Mouse (Mus musculus) lung, embryonic 14.5 days (tissue): ENCODE measurements at regions not wholly inside any gene's neighbourhood (a gene's known extent, or its start where the extent isn't known, plus 50 kb on each side); places are given as distances from the start of the nearest gene placed in this dataset.
A peak's percentile ranks its signal among the peaks of the same experiment; 100 is the strongest.

Source experiments
- ATAC-seq: fragments of 200-750 bp; cut with Nextera tagmentation; 2 replicates; pipeline ENCODE4 v1.8.0; 2017; ENCODE audit warnings: mild to moderate bottlenecking, moderate TSS enrichment, moderate library complexity; ENCODE audit not compliant: insufficient read depth
- DNase-seq: peaks from one replicate; pipeline ENCODE4 v3.0.0-alpha.2; 2015
- H3K27ac ChIP-seq: fragments of 300-500 bp; sonication (generic); 2 replicates; pipeline ENCODE4 v1.5.1; 2014; ENCODE audit warnings: low read depth, mild to moderate bottlenecking, moderate library complexity
- H3K27me3 ChIP-seq: fragments of 300-500 bp; sonication (generic); 2 replicates; pipeline ENCODE4 v1.6.1; 2014; ENCODE audit warnings: low read length, control low read depth; ENCODE audit not compliant: insufficient read depth
- H3K36me3 ChIP-seq: fragments of 300-500 bp; sonication (generic); 2 replicates; pipeline ENCODE4 v1.6.1; 2014; ENCODE audit warnings: control low read depth; ENCODE audit not compliant: insufficient read depth
- H3K4me1 ChIP-seq: fragments of 300-500 bp; sonication (generic); 2 replicates; pipeline ENCODE4 v1.6.1; 2014; ENCODE audit warnings: antibody characterized with exemption, control low read depth; ENCODE audit not compliant: insufficient read depth
- H3K4me2 ChIP-seq: fragments of 300-500 bp; sonication (generic); 2 replicates; pipeline ENCODE4 v1.6.1; 2014; ENCODE audit warnings: mild to moderate bottlenecking
- H3K4me3 ChIP-seq: fragments of 300-500 bp; sonication (generic); 2 replicates; pipeline ENCODE4 v1.5.1; 2014; ENCODE audit warnings: low read depth, low read length
- H3K9ac ChIP-seq: fragments of 300-500 bp; sonication (generic); 2 replicates; pipeline ENCODE4 v1.6.1; 2014
- H3K9me3 ChIP-seq: fragments of 300-500 bp; sonication (generic); 2 replicates; pipeline ENCODE4 v1.6.1; 2016; ENCODE audit warnings: low read depth, low read length, control low read depth
- CTCF ChIP-seq: IDR thresholded peaks from 2 replicates; pipeline ENCODE4 v1.5.1; 2016; ENCODE audit warnings: antibody characterized with exemption, low read depth
- WGBS: fragments of 180-500 bp; shearing (Covaris S2); extraction: QIAGEN DNeasy Blood & Tissue Kit; methylation state at CpG from one replicate; pipeline ENCODE4 v1.1.7; 2014; 5-methylcytosine and 5-hydroxymethylcytosine counted together

DNA sequence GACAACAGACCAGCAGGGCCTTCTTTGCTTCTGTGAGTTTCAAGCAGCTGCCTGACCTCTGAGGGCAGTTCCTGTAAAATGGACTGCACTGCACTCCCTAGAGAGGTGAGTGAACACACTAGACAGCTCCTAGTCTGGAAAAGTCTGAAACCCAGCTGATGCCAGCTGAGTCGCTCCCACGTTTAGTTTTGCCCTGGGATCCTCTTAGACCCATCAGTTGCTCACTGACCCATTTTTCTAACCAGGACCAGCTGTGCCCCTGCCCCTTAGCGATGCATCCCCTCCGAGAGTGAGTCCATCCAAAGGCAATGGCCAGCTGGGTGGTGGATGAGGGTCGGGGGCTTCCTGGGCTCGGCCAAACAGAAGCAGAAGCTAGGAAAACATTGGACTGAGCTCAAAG, 62.2 kb upstream of the Top1 start:
- 62% methylated on average over 6 of the region's 6 CpGs for WGBS
- TF ChIP-seq CTCF, result no peak
- H3K4me3 ChIP-seq, result no peak overlapping the region
- no peaks in the 10 kb centered on the region for H3K9me3 ChIP-seq
- no peak for ATAC-seq
- peaks cover 30% of the 10 kb centered on the region for H3K27me3 ChIP-seq
- no peaks in the 10 kb centered on the region for H3K36me3 ChIP-seq
- no peak for DNase-seq
- no peak overlapping the region for H3K4me2 ChIP-seq
- no peak overlapping the region for H3K27ac ChIP-seq
- H3K9ac ChIP-seq, result no peak overlapping the region
- no peaks in the 10 kb centered on the region for H3K4me1 ChIP-seq

DNA sequence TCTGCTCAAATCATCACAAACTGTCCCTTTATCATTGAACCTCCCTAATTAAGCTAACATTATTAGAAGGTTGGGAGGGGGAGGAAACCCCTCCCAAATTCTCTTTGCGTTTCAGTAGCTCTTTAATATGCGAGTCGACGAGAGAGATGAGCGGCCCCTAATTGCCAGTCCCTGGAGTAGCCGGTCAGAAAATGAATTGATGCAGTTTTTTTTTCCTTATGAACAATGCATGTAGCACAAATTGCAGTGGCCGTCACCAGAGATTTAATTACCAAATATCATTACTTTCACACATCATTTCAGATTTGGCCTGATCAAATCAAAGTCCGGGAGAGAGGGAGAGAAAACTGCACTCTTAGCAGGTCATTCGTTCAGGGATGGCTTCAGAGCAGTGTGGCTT, 61.1 kb upstream of the Top1 start:
- ATAC-seq, result no peak
- no peak for TF ChIP-seq CTCF
- WGBS, result 45% methylated on average over 9 of the region's 9 CpGs

DNA sequence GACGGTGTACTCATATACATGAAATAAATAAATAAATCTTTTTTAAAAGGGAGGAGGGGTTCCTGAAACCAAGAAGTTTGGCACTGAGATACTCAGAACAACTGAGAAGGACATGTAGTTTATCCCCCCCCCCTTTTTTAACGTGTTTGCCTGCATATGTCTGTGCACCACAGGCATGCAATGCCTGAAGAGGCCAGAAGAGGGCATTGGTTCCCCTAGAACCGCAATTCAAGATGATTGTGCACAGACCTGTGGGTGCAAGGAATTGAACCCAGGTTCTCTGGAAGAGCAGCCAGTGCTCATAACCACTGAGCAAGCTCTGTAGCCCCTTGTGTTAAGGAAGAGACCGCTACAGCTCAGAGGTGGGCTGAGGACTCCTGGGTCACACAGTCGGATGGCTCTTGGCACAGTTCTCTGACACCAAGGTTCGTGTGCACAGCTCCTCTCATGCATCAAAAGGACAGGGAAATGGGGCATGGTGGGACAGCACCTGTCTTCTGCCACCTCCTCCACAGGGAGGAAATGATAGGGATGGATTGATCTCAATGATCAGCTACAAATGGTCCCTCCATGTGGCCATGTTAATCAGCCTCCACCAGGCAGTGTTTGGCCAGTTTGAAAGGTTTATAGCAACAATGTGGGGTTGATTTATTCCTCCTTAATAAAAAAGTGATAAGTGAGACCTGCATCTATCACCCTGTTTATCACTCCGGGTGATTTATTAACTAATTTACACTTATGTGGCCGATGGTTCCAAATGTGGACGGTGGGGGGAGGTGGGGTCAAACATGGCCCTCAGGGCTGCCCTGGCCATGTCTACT, 58.5 kb upstream of the Top1 start:
- peak; percentile 37 for TF ChIP-seq CTCF
- H3K9me3 ChIP-seq, result no peaks in the 10 kb centered on the region
- DNase-seq, result no peak
- no peak for ATAC-seq
- H3K27me3 ChIP-seq, result no peaks in the 10 kb centered on the region
- no peaks in the 10 kb centered on the region for H3K4me1 ChIP-seq
- no peaks in the 10 kb centered on the region for H3K36me3 ChIP-seq
- no peak overlapping the region for H3K4me3 ChIP-seq
- 69% methylated on average over 9 of the region's 9 CpGs for WGBS
- no peak overlapping the region for H3K27ac ChIP-seq
- H3K9ac ChIP-seq, result no peak overlapping the region
- no peak overlapping the region for H3K4me2 ChIP-seq

More for the DNA sequence above, 61.1 kb upstream of the Top1 start:
- H3K27ac ChIP-seq, result no peak overlapping the region
- no peaks in the 10 kb centered on the region for H3K9me3 ChIP-seq
- H3K4me1 ChIP-seq, result no peaks in the 10 kb centered on the region
- no peak overlapping the region for H3K4me3 ChIP-seq
- H3K4me2 ChIP-seq, result no peak overlapping the region
- no peak overlapping the region for H3K9ac ChIP-seq
- H3K36me3 ChIP-seq, result no peaks in the 10 kb centered on the region
- no peak for DNase-seq
- peaks cover 20% of the 10 kb centered on the region for H3K27me3 ChIP-seq

DNA sequence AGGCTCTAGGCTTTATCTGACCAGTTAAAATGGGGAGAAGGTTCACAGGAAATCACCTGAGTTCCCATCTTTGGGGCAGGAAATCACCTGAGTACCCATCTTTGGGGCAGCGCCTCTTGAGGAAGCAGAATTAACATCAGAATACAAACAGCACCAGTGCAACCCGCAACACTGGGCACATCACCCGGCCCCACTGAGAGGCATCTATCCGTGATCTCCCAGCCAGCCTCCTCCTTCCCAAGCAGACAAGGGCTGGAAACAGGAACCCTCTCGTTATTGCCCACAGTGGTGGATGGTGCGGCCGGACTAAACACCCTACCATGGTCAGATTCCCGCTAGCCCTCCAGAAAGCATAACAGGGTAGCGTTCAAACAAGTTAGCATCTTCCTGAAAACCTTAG, 57.3 kb upstream of the Top1 start:
- no peak for DNase-seq
- H3K9ac ChIP-seq, result no peak overlapping the region
- no peaks in the 10 kb centered on the region for H3K36me3 ChIP-seq
- H3K9me3 ChIP-seq, result no peaks in the 10 kb centered on the region
- H3K4me3 ChIP-seq, result no peak overlapping the region
- no peaks in the 10 kb centered on the region for H3K27me3 ChIP-seq
- no peaks in the 10 kb centered on the region for H3K4me1 ChIP-seq
- 84% methylated on average over 9 of the region's 9 CpGs for WGBS
- no peak overlapping the region for H3K4me2 ChIP-seq
- ATAC-seq, result no peak
- no peak for TF ChIP-seq CTCF
- no peak overlapping the region for H3K27ac ChIP-seq

DNA sequence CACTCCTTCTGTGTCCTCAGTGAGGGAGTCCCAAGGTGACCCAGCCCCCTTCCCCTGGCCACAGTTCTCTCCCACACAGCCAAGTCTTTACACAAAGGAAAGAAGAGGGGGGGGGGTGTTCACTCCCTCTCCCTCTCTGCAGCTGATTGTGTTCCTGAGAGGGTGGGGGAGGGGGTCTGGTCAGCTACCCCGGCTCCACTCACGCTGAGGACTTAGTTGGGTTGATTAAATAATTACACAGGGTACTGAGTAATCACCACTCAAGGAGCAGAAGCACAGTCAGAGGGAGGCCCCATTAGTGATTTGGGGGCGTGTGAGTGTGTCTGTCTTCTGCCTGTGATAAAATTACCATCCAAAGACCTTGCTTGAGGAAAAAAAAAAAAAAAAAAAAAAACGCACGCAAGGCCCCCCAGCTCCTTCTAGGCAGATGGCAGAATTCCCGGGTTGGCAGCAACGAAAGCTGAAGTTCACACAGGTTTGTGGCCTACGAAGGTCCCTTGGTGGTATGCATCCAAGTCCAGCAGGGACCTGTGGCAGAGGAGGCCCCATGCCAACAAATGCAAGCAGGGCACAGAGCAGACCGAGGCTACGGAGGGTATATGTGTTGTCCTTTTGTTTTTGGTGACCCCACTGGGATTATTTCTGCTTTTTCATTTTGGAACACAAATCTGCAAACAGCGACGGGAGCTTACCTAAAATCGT, 55.3 kb upstream of the Top1 start:
- ATAC-seq, result peak; percentile 71
- no peaks in the 10 kb centered on the region for H3K4me1 ChIP-seq
- no peak for TF ChIP-seq CTCF
- no peaks in the 10 kb centered on the region for H3K27me3 ChIP-seq
- peak; percentile 37 for DNase-seq
- no peak overlapping the region for H3K27ac ChIP-seq
- H3K4me2 ChIP-seq, result peak overlapping the region; percentile 29; the same call in 1 of the 2 replicates
- no peaks in the 10 kb centered on the region for H3K36me3 ChIP-seq
- no peak overlapping the region for H3K4me3 ChIP-seq
- no peak overlapping the region for H3K9ac ChIP-seq
- 30% methylated on average over 13 of the region's 13 CpGs for WGBS
- H3K9me3 ChIP-seq, result no peaks in the 10 kb centered on the region

DNA sequence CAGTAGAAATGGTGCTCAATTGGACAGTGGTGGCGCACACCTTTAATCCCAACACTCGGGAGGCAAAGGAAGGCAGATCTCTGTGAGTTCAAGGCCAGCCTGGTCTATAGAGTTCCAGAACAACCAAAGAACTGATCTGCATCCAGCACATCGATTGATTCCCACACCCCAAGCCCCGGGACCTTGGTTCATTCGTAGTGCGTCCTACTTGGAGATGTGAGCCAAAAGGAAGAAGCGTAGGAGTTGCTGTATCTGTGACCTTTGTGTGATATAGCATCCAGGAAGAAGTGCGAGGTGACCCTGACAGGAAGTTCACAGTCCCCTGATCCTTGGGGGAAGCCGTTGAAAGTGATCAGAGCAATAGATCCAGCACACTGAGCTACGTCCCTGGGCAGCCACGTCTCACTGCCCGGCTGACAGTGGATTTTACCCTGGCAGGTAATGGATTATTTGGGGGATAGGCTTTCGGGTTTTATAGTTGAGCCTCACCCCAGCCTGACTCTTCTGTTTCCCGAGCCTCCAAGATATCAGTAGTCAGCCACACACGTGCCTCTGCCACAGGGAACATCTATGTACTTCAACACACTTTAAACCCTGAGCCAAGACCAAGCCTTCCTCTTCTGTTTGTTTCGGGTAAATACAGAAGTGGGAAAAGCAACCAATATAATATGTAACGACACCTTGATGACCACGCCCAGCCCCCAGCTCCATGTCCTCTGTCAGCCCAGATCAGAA, 54.1 kb upstream of the Top1 start:
- ATAC-seq (no peak), DNase-seq (no peak)
- Histone ChIP-seq H3K36me3 (no peaks in the 10 kb centered on the region), H3K4me2 (no peak overlapping the region), H3K4me1 (no peaks in the 10 kb centered on the region), H3K4me3 (no peak overlapping the region), H3K9me3 (no peaks in the 10 kb centered on the region), H3K9ac (no peak overlapping the region), H3K27me3 (no peaks in the 10 kb centered on the region), H3K27ac (no peak overlapping the region)
- 68% methylated on average over 18 of the region's 18 CpGs for WGBS
- no peak for TF ChIP-seq CTCF

DNA sequence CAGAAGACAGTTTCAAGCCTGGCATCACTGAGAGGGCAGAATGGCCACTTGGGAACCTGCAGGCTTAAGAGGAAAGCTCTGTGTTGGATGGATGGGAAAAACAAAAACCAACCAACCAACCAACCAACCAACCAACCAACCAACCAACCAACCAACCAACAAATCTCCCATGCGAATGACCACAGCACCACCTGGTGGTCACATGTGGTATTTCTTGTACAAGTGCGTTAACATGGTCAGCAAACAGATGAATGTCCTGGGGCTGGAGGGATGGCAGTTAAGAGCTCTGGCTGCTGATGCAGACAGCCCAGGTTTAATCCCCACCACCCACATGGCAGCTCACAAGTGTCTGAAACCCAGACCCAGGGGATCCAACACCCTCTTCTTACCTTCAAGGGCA, 52.7 kb upstream of the Top1 start:
- Histone ChIP-seq H3K9me3 (no peaks in the 10 kb centered on the region), H3K36me3 (no peaks in the 10 kb centered on the region), H3K27me3 (no peaks in the 10 kb centered on the region), H3K27ac (no peak overlapping the region), H3K4me2 (no peak overlapping the region), H3K9ac (no peak overlapping the region), H3K4me1 (no peaks in the 10 kb centered on the region), H3K4me3 (no peak overlapping the region)
- ATAC-seq, result no peak
- peak; percentile 98 for TF ChIP-seq CTCF
- DNase-seq, result peak; percentile 86
- WGBS, result 0% methylated on average over 2 of the region's 2 CpGs
